Mouse (Mus musculus): Measurements from ENCODE around the gene Ralgps1.

Gene Ralgps1

DNA sequence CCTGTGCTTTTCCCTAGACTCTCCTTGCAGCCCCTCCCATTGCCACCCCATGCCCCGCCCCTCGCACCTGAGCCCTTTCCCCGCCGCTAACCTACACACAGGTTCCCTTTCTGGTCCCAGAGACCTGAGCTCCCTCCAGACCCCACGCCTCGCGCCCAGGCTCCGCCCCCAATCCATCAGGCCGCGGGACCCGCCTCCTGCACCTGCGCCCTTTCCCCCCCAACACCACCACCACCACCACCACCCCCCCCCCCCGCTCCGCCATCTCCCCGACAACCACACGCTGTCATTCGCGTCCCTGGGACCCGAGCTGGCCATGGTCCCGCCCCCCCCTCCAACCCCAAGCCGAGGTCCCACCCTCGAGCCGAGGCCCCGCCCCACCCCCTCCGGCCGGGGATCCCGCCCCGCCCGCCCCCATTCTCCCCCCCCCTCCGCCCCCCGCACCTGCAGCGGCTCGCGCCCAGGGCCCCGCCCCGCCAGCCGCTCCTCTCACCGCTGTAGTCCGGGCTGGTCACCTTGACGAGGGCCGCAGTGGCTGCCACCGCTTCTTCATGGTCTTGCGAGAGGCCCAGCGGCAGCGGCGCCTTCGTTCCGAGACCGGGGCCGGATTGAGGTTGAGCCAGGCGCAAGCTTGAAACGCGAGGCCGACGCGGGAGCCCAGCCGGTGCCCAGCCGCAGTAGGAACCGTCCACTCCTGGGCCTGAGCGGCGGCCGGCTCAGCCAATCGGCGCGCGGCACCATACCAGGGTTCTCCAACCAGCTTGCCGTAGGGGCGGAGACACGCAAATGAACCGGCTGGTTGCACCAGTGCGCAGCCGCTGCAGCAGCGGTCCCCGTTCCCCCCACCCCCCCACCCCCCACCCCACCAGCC, at the start of gene Ralgps1:
Gene Ralgps1 (minus strand): TSS at position 710 of the 871 bp plus-strand sequence.
- peak; percentile 93 to 98 for DNase-seq (ENCODE audit: low spot score in 2 of 2)

DNA sequence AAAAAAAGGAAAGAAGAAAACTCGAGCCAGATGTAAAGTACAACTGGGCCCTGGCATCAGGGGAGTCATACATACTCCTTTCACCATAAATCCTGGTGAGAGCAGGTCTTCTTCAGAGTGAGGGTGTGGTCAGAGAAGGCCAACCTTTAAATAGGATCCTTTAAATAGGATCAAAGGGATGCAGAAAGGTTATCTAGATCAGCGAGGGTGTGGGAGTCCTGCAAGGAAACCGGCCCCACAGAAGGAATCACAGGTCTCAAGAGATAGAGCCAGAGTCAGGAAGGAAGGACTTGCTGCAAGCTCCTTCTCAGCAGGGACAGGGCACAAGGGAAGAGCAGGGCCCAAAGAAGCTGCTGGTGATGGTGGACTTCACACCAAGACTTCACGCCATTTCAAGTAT, 46.2 kb upstream of the Ralgps1 start:
- no peak for DNase-seq (ENCODE audit: low spot score in 2 of 2)

DNA sequence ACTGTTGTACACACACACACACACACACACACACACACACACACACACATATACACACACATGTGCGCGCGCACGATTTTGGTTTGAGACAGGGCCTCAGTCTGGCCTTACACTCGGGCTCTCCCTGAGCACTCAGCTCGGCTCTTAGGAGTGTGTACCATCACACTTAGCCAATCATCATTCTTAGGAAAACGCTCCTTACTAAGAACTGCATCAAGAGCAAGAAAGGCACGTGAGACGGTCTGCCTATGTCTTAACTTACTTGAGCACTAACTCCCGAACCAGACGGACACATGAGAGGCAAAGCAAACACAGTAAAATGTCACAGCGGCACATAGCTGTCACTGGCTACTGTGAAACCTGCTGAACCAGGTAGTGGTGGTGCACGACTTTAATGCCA, 42.7 kb upstream of the Ralgps1 start:
- DNase-seq (ENCODE audit: low spot score in 2 of 2): no peak

DNA sequence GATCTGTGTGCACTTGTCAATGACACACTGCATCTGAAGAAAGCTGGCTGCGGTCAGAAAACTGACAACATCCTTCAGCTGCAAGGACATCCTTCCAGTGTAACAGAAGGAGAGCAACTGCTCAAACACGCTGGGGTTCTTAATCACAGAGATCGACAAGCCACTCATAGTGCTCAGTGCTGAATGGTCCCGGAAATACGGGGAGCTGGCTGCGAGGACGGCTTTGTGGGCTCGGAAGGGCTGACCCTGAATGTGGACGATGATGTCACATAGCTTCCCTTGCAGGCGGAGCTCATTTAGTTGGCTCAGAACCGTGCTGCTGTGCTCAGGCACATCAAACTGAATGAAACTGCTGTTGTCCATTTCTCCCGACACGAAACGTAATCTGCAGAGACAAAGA, 40.8 kb upstream of the Ralgps1 start:
- DNase-seq (ENCODE audit: low spot score in 2 of 2): no peak

DNA sequence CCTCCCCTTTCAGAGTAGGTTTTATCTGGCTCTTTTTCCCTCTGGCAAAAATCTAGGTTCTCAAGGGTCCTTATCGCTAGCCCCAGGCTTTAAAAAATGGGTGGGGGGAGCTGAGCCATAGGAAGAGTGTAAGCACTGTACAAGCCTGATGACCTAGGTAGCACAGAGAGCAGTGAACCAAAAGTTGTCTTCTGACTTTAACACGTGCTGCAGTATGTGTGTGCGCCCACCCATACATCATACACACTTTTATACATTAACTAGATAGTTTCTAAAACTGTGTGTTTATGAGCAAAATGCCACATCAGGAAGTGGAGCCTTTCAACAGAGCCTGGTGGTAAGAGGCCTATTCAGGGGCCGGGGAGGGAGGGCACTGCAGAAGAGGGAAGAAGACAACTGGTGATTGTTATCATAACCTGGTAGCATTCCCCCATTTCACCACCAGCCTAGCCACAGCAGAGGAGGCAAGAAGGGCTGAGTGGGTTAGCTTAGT, 32.3 kb upstream of the Ralgps1 start:
- no peak for DNase-seq (ENCODE audit: low spot score in 2 of 2)

DNA sequence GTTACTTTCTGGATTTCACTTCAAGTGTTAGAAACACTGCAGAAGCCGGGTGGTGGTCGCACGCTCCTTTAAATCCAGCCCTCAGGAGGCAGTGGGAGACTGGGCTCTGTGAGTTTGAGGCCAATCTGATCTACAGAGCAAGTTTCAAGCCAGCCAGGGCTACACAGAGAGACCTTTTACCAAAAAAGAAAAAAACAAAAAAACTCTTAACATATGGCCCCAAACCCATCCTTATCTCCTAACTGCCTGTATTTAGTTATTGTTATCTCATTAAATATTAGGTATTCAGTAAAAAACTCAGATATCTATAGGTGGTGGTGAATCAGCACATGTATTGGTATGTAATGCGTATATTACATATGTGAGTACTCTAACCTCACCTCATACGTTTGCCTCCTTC, 31.4 kb upstream of the Ralgps1 start:
- DNase-seq (ENCODE audit: low spot score in 2 of 2): no peak

DNA sequence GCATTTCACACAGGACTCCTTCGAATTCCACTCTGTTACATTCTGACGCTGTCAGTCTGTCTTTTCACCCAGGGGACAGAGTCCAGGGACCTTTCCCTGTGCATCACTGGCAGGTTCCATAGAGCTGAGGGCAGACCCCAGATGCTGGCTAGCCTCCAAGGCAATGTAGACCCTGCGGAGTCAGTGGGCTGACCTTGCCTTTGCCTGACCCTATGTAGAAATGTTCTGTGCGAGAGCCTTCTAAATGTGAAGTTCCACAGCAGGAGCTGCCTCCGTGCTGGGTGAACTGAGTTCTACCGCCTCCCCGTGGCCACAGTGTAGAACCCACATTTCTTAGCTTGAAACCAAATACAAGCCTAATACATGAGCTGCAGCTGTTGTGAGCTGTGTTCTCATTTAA, 30.9 kb upstream of the Ralgps1 start:
- DNase-seq (ENCODE audit: low spot score in 2 of 2): peak in 1 of 2 experiments; percentile 74

DNA sequence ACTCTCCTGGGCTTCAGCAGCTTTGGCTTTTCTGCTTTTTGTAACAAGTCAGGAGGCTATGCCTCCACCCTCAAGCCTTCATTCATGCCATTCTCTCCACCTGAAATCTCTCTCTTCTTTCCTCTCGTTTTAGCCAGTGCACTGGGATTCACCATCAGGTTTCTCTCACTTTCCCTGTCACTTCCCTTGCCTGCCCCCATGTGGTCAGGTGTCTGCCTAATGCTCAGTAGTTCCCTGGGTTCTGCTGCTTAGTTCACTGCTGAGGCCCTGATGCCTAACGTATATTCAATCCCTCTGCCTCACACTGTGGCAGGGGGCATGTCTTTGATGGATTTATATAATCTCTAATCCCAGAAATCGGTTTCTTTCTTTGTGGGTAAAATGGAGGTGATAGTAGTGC, 29.9 kb upstream of the Ralgps1 start:
- peak in 1 of 2 experiments; percentile 58 for DNase-seq (ENCODE audit: low spot score in 2 of 2)

DNA sequence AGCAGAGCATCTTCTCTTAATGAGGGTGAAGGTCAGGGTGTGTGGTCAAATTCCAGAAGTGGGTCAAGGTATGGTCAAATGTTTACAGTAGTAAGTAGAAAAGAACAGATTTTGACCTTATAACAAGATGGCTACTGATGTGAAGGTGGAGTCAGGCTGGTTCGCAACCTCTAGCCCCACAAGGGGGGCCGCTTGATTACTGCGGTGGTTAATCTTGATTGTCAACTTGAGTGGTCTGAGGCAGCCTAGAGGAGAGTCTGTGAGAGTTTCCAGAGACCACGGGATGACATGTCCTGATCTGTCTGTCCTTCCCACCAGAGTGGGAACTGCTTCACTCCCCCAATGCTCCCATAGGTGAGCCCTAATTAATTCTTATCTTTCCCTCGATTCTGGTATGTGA, 29.3 kb upstream of the Ralgps1 start:
- DNase-seq (ENCODE audit: low spot score in 2 of 2): no peak

DNA sequence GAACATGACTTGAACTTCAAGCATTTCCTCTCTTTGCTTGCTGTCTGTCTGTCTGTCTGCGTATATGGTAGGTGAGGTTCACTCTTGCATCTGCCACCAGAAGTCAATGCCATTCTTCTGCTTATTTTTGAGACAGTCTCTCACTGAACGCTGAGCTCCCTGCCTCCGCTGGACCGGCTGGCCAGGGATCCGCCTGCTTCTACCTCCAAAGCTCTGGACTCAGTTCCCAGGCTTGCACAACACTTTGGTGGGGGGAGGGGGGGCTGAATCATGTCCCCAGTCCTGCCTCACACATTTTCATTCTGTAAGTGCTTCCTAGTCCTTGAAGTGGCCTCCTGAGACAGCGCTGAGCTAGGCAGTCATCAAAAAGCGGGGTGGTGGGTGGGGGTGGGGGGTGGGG, 27.8 kb upstream of the Ralgps1 start:
- DNase-seq (ENCODE audit: low spot score in 2 of 2): no peak

DNA sequence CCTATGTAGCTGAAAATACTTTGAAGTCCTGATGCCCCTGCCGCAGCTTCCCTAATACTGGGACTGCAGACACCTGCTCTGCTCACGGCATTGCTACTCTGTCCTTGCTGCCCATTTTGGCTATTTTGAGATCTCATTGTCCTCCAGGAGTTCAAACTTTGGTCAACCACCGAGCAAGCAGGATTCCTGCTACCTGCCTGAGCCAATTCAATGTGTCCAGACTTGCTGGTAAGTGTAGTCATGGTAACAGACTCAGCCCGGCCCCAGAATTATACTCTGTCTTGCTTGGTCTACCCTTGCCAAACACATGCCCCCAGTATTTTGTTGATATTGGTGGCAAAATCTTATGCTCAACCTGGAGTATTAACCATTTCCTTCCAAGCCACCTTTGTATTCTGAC, 25.8 kb upstream of the Ralgps1 start:
- no peak for DNase-seq (ENCODE audit: low spot score in 2 of 2)

DNA sequence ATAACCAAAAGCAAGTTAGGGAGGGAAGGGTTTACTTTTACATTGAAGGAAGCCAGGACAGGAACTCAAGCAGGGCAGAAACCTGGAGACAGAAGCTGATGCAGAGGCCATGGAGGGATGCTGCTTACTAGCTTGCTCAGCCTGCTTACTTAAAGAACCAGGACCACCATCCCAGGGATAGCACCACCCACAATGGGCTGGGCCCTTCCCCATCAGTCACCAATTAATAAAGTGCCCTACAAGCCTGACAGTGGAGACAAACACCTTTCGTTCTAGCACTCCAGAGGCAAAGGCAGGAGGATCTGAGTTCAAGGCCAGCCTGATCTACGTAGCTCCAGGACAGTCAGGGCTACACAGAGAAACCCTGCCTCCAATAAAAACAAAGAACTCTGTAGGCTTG, 23.8 kb upstream of the Ralgps1 start:
- no peak for DNase-seq (ENCODE audit: low spot score in 2 of 2)

DNA sequence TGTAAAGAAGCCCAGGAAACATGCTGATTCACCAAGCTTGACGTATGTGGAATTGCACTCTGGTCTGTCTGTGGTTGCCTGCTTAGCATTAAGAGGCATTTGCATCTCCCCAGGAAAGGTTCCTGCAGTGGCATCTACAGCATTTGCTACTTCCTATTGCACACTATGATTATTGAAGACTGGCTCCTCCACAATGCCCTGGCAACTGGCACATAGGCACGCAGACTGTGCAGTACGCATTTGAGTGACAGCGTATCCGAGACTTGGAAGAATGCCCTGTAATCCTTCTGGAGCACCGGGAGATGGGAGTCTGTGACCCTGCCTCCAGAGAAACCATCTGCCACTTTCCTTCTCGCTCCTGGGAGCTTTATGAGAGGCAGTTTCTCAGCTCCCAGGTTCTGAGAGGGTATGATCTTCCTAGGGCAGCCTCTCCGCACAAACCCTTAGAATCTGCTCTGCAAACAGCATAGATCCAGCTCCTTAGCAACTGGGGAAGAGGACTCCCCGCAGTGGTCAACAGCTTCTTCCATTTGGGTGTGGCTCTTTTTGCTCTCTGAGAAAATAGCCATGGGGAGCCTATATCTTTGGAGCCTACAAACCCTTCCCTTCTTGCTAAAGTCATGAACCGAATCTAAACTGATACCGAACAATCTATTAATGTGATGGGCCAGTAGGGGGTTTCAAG, 22.8 kb upstream of the Ralgps1 start:
- DNase-seq (ENCODE audit: low spot score in 2 of 2): peak in 1 of 2 experiments; percentile 35

DNA sequence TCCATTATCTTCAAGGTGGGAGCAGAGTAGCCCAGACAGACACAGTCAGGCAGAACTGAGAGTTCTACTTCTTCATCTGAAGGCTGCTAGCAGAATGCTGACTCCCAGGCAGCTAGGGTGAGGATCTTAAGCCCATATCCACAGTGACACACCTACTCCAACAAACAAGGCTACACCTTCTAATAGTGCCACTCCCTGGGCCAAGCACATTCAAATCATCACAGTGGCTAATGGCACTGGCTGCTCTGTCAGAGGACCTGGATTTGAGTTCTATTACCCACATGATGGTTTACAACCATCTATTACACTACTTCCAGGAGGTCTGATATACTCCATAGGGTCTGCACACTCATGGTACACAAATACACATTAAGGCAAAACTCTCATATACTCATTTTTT, 21.7 kb upstream of the Ralgps1 start:
- no peak for DNase-seq (ENCODE audit: low spot score in 2 of 2)

DNA sequence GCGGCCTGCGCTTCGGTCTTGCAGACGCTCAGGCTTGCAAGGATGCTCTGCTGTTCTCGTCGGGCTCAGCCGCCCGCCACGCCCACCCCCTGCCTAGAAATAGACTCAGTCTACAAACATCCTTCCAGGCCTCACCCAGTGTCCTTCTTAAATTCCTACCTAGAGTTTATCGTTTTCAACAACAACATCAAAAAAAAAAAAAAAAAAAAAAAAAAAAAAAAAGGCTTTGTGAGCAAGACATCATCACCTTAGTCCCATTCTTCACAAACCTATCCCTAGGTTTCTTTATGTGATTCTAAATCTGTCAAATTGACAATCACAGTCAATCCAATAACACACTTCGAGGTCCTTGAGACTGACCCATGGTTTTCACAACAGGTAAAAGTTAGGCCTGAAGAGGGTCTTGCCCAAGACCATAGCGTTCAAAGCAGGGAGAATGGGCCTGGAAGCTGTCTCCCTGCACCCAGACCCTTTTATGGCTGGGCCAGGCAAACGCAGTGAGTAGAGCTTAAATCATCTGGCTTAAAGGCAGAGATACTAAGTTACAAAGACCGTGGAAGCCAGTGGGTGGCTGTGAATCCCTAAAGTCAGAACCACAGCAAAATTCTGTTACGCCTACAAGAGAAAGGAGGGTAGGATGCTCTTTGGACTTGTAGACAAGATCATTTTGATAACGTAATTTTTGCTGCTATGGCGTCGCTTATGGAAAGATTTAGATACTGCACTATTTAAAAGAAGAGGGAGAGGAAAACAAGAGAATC, 542 bp upstream of the Ralgps1 start:
- no peak for DNase-seq (ENCODE audit: low spot score in 2 of 2)

DNA sequence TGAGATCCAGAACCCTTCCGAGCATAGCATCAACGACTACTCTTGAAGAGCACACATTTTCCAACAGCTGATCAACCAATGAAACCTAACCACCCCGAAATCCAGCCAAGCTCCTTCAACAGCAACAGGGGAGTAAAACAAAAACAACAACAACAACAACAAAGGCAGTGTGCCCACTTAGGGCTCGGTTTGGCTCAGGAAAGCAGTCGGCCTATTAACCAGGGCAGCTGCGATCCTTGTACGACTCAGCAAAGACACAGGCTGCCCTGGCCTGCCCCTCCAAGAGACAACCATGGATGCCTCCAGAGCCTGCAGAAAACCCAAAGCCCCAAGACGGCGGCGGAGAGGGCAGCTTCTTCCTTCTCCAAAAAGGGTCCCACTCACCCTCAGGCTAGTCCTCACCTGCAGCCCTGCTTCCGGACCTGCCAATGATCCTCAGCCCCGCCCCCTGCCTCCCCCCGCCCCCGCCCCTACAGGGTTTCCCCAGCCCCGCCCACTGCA, 960 bp downstream of the Ralgps1 start:
- DNase-seq (ENCODE audit: low spot score in 2 of 2): no peak

DNA sequence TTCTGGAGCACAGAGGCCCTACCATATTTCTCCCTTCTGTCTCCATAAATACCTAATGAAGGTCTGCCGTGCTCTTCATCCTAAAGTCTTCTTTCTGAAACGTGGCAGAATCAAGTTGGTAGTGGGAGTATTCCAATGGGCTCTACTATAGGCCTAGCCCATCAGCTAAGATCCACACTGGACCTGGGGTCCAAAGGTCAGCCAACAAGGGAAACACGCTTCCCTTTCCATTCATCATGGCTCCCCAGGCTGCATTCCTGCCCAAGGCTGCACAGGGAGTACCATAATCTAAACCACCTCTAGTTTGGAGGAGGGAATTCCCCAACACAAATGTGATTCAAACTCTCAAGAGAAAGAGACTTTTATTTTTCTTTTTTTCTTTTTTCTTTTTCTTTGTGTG, 1.8 kb downstream of the Ralgps1 start:
- no peak for DNase-seq (ENCODE audit: low spot score in 2 of 2)

DNA sequence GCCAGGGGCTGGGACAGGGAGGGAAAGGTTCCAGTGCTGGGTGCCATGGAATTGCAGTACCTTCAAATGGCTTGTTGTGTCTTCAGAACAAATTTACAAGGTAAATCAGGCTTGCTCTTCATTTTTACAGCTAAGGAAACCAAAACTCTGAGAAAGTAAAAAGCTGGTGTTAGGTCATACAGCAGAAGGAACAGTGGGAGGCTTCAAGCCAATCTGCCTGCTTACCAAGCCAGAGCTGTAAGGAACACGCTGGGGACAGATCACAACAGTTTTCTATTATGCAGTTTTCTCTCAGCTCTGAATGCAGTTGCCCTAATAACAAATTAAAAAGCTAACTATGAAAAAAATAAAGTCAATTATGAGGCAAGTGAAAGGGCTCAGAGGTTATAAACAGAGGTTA, 2.8 kb downstream of the Ralgps1 start:
- no peak for DNase-seq (ENCODE audit: low spot score in 2 of 2)

DNA sequence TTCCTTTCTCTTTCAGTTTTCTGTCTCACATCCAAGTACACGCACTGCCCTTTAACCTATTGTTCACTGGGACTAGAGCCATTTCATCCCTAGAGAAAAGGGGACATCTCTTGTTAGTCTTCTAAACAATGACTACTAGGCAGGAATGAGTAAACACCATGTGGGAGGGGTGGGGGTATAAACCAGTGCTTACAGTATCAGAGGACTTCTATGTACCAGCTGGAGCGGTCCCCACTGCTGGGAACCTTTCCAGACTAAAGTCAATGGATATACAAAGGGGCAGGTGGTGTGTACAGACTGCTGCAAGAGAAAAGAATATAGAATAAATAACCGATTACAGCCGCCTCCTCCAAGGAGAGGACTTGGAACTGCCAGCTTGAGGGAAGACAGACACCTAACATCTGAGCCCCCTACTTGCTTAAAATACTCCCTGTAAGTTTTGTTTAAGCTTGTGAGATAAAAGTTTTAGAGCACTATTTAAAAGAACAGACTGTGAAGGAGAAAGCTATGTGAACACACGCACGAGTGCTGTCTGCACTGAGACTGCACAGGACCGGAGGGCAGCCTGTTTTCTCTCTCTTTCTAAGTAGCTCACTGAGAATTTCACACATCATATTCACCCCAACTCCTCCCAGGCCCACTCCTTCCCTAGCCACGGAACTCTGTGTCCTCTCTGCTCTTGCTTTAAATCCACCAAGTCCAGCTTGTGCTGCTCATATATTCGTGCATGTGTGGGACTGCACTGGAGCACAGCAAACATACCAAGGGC, 5.4 kb downstream of the Ralgps1 start:
- no peak for DNase-seq (ENCODE audit: low spot score in 2 of 2)

DNA sequence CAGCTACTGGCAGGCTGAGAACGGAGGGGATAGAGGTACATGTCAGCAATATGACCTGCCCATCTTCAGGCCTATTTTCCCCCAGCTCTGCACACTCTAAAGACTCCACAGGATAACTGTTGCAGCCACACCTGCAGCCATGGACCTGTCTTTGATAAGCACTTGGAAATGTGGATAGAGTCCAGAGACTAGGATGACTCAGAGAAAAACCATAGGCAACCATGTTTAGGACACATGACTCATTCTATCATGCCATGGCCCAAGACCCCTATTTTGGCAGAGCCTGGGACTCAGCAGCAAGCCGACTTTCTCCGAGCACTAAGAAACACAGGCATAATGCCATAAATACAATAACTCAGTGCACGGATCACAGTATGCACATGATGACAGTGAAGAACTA, 6.6 kb downstream of the Ralgps1 start:
- DNase-seq (ENCODE audit: low spot score in 2 of 2): no peak

DNA sequence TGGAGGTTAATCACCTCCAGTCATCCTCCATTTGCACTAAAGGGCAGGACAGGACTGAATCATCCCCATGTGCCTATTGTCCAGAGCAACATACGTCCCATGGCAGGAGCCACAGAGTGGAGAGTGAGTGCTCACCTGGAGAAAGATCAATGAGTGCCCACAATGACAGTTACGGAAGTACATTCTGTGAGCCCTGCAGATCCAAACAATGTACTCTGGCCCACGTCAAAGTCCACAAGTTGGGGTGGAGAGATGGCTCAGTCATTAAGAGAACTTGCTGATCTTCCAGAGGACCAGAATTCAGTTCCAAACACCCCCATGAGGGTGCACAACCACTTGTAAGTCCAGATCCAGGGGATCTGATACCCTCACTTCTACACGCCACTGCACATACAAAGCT, 7.4 kb downstream of the Ralgps1 start:
- DNase-seq (ENCODE audit: low spot score in 2 of 2): no peak
